15 mouse cellular contexts compared by ENCODE assay signal in genomic region chr5:25791570-25791969, GRCm38 (mm10).
"Had no signal": no experiment of that assay in that cellular context is flagged by ENCODE, and none has a peak within 500 bp of the region (broad histone marks: within the 10 kb centered on the region; RNA-seq: fewer than 3 reads in every experiment).

No protein-coding gene starts in this region.

- H3K4me1 ChIP-seq: limb, embryonic 10.5 days; liver, embryonic 15.5 days; midbrain, embryonic 13.5 days; neural tube, embryonic 15.5 days had no signal

- H3K9ac ChIP-seq: liver, embryonic 15.5 days; midbrain, embryonic 13.5 days; neural tube, embryonic 15.5 days had no signal

- H3K36me3 ChIP-seq: limb, embryonic 10.5 days; liver, embryonic 15.5 days; midbrain, embryonic 13.5 days; neural tube, embryonic 15.5 days had no signal

- H3K4me2 ChIP-seq: liver, embryonic 11.5 days; liver, embryonic 15.5 days; midbrain, embryonic 13.5 days; neural tube, embryonic 15.5 days had no signal

- H3K27me3 ChIP-seq: liver, embryonic 15.5 days; midbrain, embryonic 13.5 days; neural tube, embryonic 15.5 days had no signal

- ATAC-seq: lung, postnatal 0 days; midbrain, embryonic 13.5 days had no signal

- H3K9me3 ChIP-seq: limb, embryonic 10.5 days; liver, embryonic 15.5 days; midbrain, embryonic 13.5 days; neural tube, embryonic 15.5 days had no signal

- H3K27ac ChIP-seq: left cerebral cortex, adult 2 months; limb, embryonic 10.5 days; liver, embryonic 15.5 days; midbrain, embryonic 13.5 days; neural tube, embryonic 15.5 days had no signal

- H3K4me3 ChIP-seq: left cerebral cortex, adult 2 months; limb, embryonic 10.5 days; liver, embryonic 15.5 days; midbrain, embryonic 13.5 days; myocyte; neural tube, embryonic 15.5 days had no signal

- DNase-seq: kidney, postnatal 25 days; lung, adult 2 months; lung, postnatal 36 days; right cerebral cortex, postnatal 4 days; spleen, adult 18-20 months; thymus, adult 2 months; thymus, postnatal 25 days had no signal
